Mouse (Mus musculus): ENCODE measurements around the gene Rpl36a-ps1. TPM values are rescaled to one million over a fixed set of nuclear protein-coding genes. Genes with fewer than 3 reads are reported as not detected.

Rpl36a-ps1 gene
- total RNA-seq, 1 experiment from 2014 or later: 1.6 TPM

DNA sequence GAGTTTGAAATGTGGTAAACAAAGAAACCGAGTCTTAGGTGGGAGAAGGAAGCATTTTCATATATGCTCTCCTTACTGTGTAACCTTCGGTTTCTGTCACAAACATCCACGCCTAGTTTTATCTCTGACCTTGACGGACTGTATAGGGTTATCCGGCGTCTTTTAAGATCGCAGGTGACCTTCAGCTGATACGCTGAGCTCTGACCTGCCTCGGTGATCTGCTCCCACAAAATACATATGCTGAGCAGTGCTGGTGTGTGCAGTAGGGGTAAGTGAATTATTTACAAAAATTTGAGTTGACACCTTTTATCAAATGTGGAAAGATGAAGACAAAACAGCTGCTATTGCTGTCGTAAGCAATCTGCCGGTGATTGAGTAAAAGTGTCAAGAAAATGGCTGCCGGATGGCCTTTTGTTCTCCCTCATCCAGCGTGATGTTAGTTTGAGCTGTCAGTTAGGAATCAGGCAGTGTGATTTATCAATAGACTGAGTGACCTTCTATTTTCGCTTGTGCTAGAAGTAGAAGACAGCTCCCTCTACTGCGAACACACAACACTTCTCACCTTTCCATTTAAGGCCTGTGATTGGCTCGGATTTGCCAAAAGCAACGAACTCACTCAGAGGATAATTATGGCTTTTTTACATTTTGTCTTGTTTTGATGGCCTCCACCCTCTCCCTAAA is 35.0 kb downstream of the Rpl36a-ps1 start:
- ATAC-seq (ENCODE audit: extremely low read depth, insufficient number of reproducible peaks, low FRiP score, poor library complexity, severe bottlenecking): no peak

DNA sequence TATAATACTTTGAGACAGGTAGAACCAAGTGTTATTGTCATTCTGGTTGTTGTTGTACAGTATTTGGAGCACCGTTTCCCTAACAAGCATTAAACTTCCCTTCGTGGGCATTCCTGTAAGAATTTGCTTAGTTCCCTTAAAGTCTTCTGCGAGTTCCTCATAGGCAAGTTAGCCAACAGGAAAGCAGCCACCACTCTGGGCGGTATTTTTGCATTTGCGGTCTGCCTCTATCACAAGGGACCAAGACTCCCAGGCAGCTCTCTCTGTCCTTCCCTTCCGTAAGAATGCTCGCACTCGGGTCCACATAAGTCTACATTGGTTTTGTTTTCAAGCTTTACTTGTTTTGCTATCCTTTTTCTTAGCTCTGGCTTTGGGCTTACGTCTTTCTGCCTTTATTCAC is 37.3 kb downstream of the Rpl36a-ps1 start:
- no peak for ATAC-seq (ENCODE audit: extremely low read depth, insufficient number of reproducible peaks, low FRiP score, poor library complexity, severe bottlenecking)

- ATAC-seq (ENCODE audit: extremely low read depth, insufficient number of reproducible peaks, low FRiP score, poor library complexity, severe bottlenecking): no peak
These were observed 41.7 kb downstream of the Rpl36a-ps1 start for GRCm38 (mm10) chr14:98952441-98952840.

DNA sequence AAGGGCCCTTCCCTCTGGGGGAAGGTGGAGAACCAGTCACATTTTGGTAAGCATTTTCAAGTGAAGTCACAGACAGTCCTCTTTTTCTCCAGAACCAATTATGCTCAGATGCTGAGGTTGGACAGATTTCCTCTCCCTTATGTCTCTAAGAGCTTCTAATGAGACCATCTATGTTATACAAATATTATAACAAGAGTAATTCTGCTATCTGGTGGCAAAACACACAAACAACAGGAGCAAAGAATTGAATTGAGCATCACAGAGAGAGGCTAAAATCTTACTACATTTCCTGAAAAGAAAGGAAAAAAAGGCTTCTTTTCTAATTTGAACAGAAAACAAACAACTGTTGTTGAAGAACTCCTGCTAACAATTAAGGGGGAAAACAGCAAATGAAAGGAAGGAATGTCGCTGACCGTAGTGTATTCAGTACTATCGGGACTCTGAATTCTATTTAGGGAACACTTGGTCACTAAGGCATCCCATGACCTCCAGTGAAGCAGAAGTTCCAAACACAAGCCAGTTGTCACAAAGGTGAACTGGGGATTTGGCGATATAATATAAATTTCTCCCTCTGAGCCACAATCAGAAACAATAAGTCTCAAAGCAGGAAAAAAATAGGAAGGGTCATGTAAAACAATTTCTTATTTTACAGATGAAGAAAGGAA is 42.4 kb downstream of the Rpl36a-ps1 start:
- no peak for ATAC-seq (ENCODE audit: extremely low read depth, insufficient number of reproducible peaks, low FRiP score, poor library complexity, severe bottlenecking)

Other genes starting within 250 kb of the Rpl36a-ps1 start
- 25.6 and 26.5 TPM in 2 replicates for gene Mzt1, start 51.8 kb upstream of the Rpl36a-ps1 start, total RNA-seq (2017)
- 13.6 and 14.0 TPM in 2 replicates for gene Bora, start 51.9 kb upstream of the Rpl36a-ps1 start, total RNA-seq (2017)
- 45.7 and 51.4 TPM in 2 replicates for gene Pibf1, start 105.1 kb upstream of the Rpl36a-ps1 start, total RNA-seq (2017)
- gene Dis3, start 105.5 kb upstream of the Rpl36a-ps1 start, total RNA-seq (2017): 24.8 and 30.4 TPM in 2 replicates